ENCODE assay signal across 8 mouse cellular contexts in genomic region chr4:138913141-138913787, GRCm38 (mm10). TPM values are rescaled to one million over a fixed set of nuclear protein-coding genes. Genes with fewer than 3 reads are reported as not detected.
DNase-seq lines count a peak whose midpoint lies in the region; ATAC-seq and TF ChIP-seq lines count a peak whose summit lies in the region.

No protein-coding gene starts in this region.

- H3K4me1 ChIP-seq in forebrain, embryonic 16.5 days (replicated peaks; ENCODE audit: control insufficient read depth, insufficient read depth, low read length) = peaks cover 15% of the 10 kb centered on the region
- H3K4me1 ChIP-seq in kidney, postnatal 0 days (replicated peaks; ENCODE audit: insufficient read depth, low read length) = peaks cover 7% of the 10 kb centered on the region
- peaks cover 25% of the 10 kb centered on the region for H3K4me1 ChIP-seq in megakaryocyte, embryonic 14.5 days

- peak overlapping the region; percentile 85 for H3K4me3 ChIP-seq in forebrain, embryonic 16.5 days (replicated peaks; ENCODE audit: low read length)
- peak overlapping the region; percentile 79 for H3K4me3 ChIP-seq in kidney, postnatal 0 days (replicated peaks; ENCODE audit: low read depth, low read length)
- H3K4me3 ChIP-seq in megakaryocyte, embryonic 14.5 days (replicated peaks) = peak overlapping the region; percentile 97

- no peaks in the 10 kb centered on the region for H3K9me3 ChIP-seq in forebrain, embryonic 16.5 days (ENCODE audit: control insufficient read depth, low read length)
- H3K9me3 ChIP-seq in kidney, postnatal 0 days (replicated peaks; ENCODE audit: low read length) = no peaks in the 10 kb centered on the region
- H3K9me3 ChIP-seq in megakaryocyte, embryonic 14.5 days = peaks cover 18% of the 10 kb centered on the region

- peak overlapping the region; percentile 43 for H3K27ac ChIP-seq in forebrain, embryonic 16.5 days (ENCODE audit: low read length)
- peak overlapping the region; percentile 75 for H3K27ac ChIP-seq in kidney, postnatal 0 days

- peak overlapping the region; percentile 81 for H3K4me2 ChIP-seq in forebrain, embryonic 16.5 days (ENCODE audit: low read length)
- peak overlapping the region; percentile 98 for H3K4me2 ChIP-seq in kidney, postnatal 0 days (ENCODE audit: low read length)

- WGBS in forebrain, embryonic 16.5 days = under 1% methylated on average over 41 of the region's 52 CpGs
- WGBS in kidney, postnatal 0 days = under 1% methylated on average over 47 of the region's 52 CpGs

- peak; percentile 56 for ATAC-seq in forebrain, embryonic 16.5 days
- ATAC-seq in kidney, postnatal 0 days (replicated peaks; ENCODE audit: low FRiP score, low read depth) = peak; percentile 63

- H3K36me3 ChIP-seq in forebrain, embryonic 16.5 days (ENCODE audit: control insufficient read depth, insufficient read depth) = 0 out of 2 replicates have a peak, but pooled peaks cover 3% of the 10 kb centered on the region
- 0 out of 2 replicates have a peak, but pooled peaks cover 6% of the 10 kb centered on the region for H3K36me3 ChIP-seq in kidney, postnatal 0 days (ENCODE audit: insufficient read depth, low read length)
- H3K36me3 ChIP-seq in megakaryocyte, embryonic 14.5 days (replicated peaks; ENCODE audit: low read length) = peaks cover 19% of the 10 kb centered on the region

- no peaks in the 10 kb centered on the region for H3K27me3 ChIP-seq in forebrain, embryonic 16.5 days (replicated peaks; ENCODE audit: control insufficient read depth, insufficient read depth, low read length)
- H3K27me3 ChIP-seq in kidney, postnatal 0 days (ENCODE audit: insufficient read depth, low read length) = no peaks in the 10 kb centered on the region
- peaks cover 12% of the 10 kb centered on the region for H3K27me3 ChIP-seq in megakaryocyte, embryonic 14.5 days (replicated peaks)

- no peak for TF ChIP-seq CTCF in kidney, postnatal 0 days (IDR thresholded peaks at IDR 0.05; ENCODE audit: low read depth)

- peak overlapping the region; percentile 87 for H3K9ac ChIP-seq in forebrain, embryonic 16.5 days (replicated peaks; ENCODE audit: low read depth, low read length)
- peak overlapping the region; percentile 80 for H3K9ac ChIP-seq in kidney, postnatal 0 days (ENCODE audit: low read depth, low read length)

- DNase-seq in kidney, adult 11 months = peak; percentile 12
- DNase-seq in kidney, postnatal 14 days = no peak
- DNase-seq in R1 (ENCODE audit: low read depth, low spot score) (peak; percentile 41), MN1 (ENCODE audit: low spot score) (no peak)
- DNase-seq in kidney, postnatal 0 days (ENCODE audit: low spot score) = peak; percentile 49
- DNase-seq in testis, postnatal 14 days (ENCODE audit: low spot score) = peak; percentile 48

RNA-seq across cellular contexts. Expression of gene Otud3, which starts 0.5 kb away (rescaled TPM):
- polyA plus RNA-seq in forebrain, embryonic 16.5 days (2015; fragmentation: Nextera tagmentation; extraction: Ambion mirVana) = 2.4 and 3.2 TPM in 2 replicates
- 3.1 and 3.5 TPM in 2 replicates for polyA plus RNA-seq in kidney, postnatal 0 days (2015; fragmentation: Nextera tagmentation; extraction: Ambion mirVana)
- polyA plus RNA-seq in megakaryocyte, embryonic 14.5 days (2012; ENCODE audit: insufficient read depth, low replicate concordance) = 1.4 and 1.7 TPM in 2 replicates

RNA-seq across cellular contexts. Expression of gene Pla2g2e, which starts 35.5 kb away (rescaled TPM):
- not detected in 2 replicates for polyA plus RNA-seq in forebrain, embryonic 16.5 days (2015; fragmentation: Nextera tagmentation; extraction: Ambion mirVana)
- polyA plus RNA-seq in kidney, postnatal 0 days (2015; fragmentation: Nextera tagmentation; extraction: Ambion mirVana) = 0.47 TPM in 1 of 2 replicates, not detected in the other
- 0.82 TPM in 1 of 2 replicates, not detected in the other for polyA plus RNA-seq in megakaryocyte, embryonic 14.5 days (2012; ENCODE audit: insufficient read depth, low replicate concordance)

RNA-seq across cellular contexts. Expression of gene Gm13030, which starts 39.5 kb away (rescaled TPM):
- not detected in 2 replicates for polyA plus RNA-seq in forebrain, embryonic 16.5 days (2015; fragmentation: Nextera tagmentation; extraction: Ambion mirVana)
- not detected in 2 replicates for polyA plus RNA-seq in kidney, postnatal 0 days (2015; fragmentation: Nextera tagmentation; extraction: Ambion mirVana)
- polyA plus RNA-seq in megakaryocyte, embryonic 14.5 days (2012; ENCODE audit: insufficient read depth, low replicate concordance) = not detected in 2 replicates

RNA-seq across cellular contexts. Expression of gene Pla2g5, which starts 50.0 kb away (rescaled TPM):
- polyA plus RNA-seq in forebrain, embryonic 16.5 days (2015; fragmentation: Nextera tagmentation; extraction: Ambion mirVana) = 0.54 and 1.2 TPM in 2 replicates
- polyA plus RNA-seq in kidney, postnatal 0 days (2015; fragmentation: Nextera tagmentation; extraction: Ambion mirVana) = 0.68 and 1.0 TPM in 2 replicates
- polyA plus RNA-seq in megakaryocyte, embryonic 14.5 days (2012; ENCODE audit: insufficient read depth, low replicate concordance) = not detected in 2 replicates

RNA-seq across cellular contexts. Expression of gene Rnf186, which starts 53.6 kb away (rescaled TPM):
- not detected in 2 replicates for polyA plus RNA-seq in forebrain, embryonic 16.5 days (2015; fragmentation: Nextera tagmentation; extraction: Ambion mirVana)
- polyA plus RNA-seq in kidney, postnatal 0 days (2015; fragmentation: Nextera tagmentation; extraction: Ambion mirVana) = 15.9 and 17.7 TPM in 2 replicates
- polyA plus RNA-seq in megakaryocyte, embryonic 14.5 days (2012; ENCODE audit: insufficient read depth, low replicate concordance) = not detected in 2 replicates

Comparison
In these comparisons a context has a peak if more than half of its experiments do, and no peak if none do; other contexts are left out.
1. DNase-seq: peak in kidney, adult 11 months (single experiment), R1 (single experiment), kidney, postnatal 0 days (single experiment) and testis, postnatal 14 days (single experiment); none in kidney, postnatal 14 days (single experiment) and MN1 (single experiment).
2. Peak in every context shown above with its lines, with median percentiles within 50 percentile points of each other: H3K4me3 ChIP-seq.